Mouse (Mus musculus) MEL-GATA-1-ER (cell line): ENCODE measurements around the gene Slc2a8.
"Not testable (repeated sequence)": the region's sequence is repeated elsewhere in the genome, so short reads cannot be mapped to it uniquely, and the experiment has no call there.

ENCODE experiments used
- DNase-seq: peaks from one replicate; pipeline ENCODE4 v3.0.0-alpha.2; 2012; ENCODE audit warnings: low read depth; ENCODE audit errors: extremely low read depth

Gene Slc2a8

DNA sequence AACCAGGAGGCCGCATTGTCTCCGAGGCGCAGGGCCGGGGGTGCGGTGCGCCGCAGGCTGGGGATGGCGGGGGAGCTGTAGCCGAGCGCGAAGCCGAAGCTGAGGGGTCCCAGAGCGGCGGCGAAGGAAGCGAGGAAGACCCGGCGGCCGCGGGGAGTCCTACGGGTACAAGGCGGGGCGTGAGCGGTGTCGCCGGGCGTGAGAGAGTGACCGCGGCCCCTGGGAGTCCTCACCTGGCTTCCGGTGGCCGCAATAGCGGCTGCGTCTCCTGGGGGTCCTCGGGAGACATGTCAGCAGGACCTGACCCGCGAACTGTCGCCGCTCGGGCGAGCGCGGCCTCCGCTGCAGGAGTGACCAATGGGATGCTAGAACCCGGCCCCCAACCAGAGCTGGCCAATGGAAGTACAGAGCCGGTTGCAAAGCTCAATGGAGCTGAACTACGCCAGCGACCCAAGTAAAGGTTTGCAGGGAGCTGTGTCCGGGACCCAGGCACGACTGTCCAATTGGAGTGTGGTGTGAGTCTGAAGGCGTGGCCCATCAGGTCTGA, at the start of gene Slc2a8:
Slc2a8 (minus strand) TSS at position 359 of the 547 bp plus-strand sequence.
- peak; percentile 95 for DNase-seq

DNA sequence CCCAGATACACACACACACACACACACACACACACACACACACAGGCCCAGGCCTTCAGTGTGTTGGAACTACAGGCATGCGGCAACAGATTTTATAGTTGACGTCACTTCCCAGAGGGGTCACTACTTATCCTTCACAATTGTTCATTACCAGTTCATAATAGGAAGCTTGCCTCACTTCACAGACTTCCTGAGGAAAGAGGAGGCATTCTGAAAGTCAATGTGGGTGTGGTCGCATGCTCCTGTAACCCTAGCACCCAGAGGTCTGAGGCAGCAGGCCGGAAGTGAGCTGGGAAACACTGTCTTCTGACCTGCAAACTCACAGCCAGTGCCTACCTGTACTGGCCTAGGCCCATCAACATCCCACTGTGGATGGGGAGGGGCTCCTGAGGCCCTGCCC, 43.2 kb upstream of the Slc2a8 start:
- no peak for DNase-seq

DNA sequence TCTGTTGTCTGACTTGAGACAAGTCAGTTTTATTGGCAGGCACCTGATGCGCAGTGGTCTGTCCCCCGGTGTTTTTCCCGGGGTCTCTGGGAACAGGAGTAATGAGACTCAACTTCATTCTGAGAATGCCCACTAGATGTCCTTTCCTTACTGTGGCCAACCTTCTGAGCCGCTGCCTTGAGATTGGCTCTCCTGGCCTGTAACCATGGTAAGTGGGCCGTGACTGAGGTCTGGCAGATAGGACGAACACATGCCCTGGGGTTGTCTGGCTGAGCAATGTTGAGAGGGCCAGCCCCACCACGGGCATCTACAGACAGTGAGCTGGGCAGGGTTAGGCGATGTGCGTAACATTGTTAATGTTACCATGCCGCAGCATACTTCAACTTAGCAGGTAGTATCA, 42.7 kb upstream of the Slc2a8 start:
- no peak for DNase-seq

DNA sequence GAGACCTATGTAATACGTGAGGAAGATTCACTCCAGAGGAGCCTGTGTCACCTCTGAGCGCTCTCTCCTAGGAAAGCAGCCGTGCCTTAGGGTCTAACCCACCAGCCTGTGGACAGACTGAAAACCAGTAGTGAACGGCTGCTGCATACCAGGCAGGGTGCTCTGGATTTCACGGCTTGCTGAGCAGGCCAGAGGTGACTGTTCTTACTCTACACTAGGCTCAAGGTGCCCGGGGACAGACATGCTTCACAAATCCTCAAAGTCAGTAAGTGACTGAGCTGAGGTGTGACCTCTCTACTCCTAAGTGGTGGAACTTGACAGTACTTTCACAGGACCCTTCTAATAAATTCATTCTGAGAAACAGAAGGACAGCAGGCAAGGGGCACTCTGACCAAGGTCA, 41.0 kb upstream of the Slc2a8 start:
- no peak for DNase-seq

DNA sequence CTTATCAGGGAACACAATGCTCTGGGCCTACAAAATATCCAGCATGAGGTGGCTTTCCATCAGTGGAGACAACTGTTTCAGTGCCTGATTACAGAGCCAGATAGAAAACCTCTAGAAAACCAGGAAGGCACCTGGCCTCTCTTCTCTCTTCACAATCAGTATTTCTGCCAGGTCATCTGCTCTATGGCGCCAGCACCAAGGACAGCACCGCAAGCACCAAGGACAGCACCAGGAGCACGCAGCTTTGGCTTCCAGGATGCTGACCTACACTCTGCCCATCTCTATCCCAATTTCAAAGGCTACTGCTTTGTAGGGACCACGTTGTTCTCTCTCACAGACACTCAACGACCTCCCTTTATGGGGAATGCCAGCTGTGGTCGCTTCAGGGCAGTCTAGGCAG, 36.1 kb upstream of the Slc2a8 start:
- peak; percentile 28 for DNase-seq

DNA sequence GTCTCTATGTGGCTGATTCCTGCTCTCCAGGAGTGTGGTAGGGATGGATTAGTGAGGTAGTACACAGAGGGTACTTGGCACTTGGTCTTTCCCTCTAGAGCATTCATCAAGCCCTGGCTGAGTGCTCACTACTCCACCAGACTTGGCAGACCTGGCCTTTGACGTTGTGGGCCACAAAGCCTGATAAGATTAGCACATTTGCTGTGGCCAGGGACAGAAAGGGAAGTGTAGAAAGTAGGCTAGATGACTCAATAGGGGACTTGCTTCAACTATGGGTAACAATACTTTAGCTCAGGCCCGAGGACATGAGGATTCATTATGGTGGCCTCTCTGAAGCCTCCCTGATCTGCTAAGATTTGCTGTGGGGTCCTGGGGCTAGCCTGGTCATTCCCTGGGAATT, 35.3 kb upstream of the Slc2a8 start:
- DNase-seq = peak; percentile 68

DNA sequence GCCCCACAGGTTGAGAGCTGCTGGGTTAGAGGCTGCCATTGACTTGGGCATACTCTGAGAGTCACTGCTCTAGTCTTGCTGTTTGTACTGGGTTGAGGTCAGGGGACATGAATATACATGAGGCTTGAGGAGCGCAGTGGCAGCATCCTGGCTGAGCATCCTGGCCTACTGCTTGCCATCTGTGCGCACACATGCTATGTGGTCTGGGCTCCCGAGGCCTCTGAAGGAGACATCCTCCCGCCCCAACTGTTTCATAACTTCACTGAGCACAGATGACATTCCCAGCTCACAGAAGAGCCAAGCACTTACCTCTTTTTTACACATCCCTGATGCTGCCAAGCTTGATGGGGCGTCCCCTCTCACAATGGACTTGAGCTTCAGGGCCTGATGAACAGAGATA, 33.0 kb upstream of the Slc2a8 start:
- DNase-seq = no peak

DNA sequence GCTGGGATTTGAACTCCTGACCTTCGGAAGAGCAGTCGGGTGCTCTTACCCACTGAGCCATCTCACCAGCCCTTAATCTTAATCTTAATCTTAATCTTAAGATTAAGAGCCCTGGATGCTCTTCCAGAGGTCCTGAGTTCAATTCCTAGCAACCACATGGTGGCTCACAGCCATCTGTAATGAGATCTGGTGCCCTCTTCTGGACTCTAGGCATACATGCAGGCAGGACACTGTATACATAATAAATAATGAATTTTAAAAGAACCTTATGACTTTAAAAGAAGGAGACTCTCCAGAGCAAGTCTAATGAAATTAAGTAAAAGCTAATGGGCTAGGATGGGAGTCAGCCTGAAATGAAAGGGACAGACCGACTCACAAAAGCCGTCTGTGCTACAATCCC, 27.2 kb upstream of the Slc2a8 start:
- not testable (repeated sequence) for DNase-seq

DNA sequence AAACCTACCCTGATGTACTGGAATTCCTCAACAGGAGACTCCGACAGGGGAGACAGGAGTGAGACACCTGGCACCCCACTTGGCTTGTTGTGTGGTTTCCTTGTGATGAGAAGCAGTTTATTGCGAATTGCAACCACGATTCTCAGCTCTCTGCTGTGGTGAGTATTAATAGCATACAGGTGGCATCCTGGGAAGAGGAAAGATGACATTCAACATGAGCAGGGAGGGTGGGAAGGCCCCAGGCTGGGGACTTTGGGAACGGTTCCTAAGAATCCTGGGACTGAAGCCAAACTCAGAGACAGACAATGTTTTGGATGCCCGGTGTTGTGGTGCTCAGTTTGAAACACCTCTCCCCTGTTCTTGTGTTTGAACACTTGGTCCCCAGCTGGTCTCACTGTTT, 23.2 kb upstream of the Slc2a8 start:
- no peak for DNase-seq

DNA sequence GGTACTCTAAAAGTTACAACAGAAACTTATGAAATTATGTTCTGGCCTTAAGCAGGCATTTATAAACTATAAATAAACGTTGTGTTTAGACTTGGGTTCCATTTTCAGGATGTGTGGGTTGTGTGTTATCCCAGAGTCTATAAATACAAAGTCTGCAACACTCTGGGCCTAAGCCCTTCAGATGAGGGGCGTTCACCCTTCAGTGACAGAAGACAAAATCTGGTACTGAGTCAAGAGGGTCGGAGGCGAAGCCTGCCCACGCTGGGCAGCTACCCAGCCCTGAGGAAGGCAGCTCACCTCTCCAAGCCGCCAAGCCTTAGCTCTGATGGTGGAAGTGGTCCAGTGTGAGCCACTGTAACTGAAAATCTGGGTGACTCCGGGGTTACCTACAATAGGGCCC, 20.3 kb upstream of the Slc2a8 start:
- no peak for DNase-seq

DNA sequence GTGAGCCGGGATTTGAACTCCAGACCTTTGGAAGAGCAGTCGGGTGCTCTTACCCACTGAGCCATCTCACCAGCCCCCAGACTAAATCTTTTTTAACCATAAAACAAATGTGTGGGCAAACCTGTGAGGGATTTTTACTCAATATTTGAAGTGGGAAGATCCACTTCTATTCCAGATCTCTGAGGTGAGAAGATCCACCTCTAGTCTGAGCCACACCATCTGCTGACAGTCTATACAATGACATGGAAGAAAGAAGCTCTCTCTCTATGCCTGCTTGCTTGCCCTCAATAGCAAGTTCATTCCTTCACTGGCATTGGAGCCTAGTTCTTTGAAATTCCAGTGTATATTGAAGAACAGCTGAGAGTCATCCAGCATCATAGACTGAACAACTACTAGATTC, 17.9 kb upstream of the Slc2a8 start:
- DNase-seq = no peak

DNA sequence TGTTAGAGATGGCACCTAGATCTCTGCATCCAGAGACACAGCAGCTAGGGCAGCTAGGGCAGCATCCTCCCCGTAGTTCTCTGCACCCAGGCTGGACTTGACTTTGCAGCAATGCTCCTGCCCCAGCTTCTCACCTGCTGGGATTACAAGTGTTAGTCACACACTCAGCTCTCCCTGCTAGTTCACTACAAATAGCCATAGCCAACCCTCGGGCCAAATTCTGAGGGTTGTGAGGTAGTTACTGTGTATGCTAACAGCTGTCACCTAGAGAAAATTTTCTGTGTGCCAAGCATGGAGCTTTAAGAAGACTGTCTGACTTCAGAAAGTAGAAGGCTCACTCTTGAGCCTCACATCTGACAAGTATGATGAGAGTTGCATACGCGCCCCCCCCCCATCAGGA, 15.9 kb upstream of the Slc2a8 start:
- no peak for DNase-seq

DNA sequence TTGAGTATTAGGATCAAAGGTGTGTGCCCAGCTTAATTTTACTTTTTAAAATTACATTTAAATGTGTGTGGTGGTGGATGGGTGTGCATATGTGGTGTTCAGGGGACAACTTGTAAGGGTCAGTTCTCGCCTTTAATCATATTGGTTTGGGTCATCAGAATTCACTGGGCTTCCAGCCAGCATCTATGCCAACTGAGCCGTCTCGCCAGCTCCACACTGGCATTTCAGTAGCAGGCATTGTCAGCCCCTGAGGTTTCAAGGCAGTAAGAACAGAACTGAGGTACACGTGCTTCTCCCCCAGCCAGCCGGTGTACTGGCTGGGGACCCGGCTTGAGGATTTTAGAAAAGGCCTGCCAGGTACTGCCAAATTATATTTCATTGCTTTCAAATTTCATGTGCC, 15.2 kb upstream of the Slc2a8 start:
- DNase-seq = no peak

DNA sequence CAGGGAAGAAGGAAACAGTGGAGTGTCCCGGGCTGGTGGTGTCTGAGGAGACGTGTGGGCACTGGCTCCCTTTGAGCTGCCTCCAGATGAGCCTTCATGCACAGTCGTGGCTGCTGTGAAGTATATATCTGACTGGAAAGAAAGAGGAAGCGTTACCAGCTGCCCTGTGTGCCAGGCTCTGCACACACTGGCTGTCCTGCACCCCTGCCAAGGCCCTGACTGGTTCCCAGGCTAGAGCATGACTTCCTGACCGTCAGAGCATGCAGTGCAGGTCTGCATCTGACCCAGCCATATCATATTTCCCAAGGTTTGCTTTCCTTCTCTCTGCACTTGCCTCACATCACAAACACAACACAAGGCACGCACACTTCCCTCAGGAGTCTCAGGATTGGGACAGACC, 10.2 kb upstream of the Slc2a8 start:
- DNase-seq = no peak

DNA sequence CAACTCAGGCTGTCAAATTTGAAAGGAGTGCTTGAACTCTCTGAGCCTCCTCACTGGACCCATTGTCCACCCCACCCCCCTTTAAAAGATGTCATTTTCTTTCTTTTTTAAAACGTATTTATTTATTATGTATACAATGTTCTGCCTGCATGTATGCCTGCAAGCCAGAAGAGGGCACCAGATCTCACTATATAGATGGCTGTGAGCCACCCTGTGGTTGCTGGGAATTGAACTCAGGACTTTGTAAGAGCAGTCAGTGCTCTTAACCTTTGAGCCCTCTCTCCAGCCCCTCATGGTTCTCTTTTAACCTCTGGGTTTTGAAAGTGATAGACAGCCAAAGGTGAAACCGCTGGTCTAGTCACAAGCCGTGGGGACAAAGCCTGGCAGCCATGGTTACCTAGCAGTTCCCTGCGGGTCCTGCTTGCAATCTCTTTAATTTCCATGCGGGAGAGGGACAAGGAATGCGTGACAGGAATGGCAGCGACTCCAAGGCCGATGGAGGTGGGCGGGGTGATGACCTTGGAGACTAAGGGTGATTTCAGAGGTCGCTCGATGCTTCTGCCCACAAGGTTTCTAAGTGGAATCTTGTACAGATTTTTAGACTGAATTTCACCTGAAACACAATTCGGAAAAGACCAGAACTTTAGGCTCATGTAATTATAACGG, 8.4 kb upstream of the Slc2a8 start:
- DNase-seq = peak; percentile 17

DNA sequence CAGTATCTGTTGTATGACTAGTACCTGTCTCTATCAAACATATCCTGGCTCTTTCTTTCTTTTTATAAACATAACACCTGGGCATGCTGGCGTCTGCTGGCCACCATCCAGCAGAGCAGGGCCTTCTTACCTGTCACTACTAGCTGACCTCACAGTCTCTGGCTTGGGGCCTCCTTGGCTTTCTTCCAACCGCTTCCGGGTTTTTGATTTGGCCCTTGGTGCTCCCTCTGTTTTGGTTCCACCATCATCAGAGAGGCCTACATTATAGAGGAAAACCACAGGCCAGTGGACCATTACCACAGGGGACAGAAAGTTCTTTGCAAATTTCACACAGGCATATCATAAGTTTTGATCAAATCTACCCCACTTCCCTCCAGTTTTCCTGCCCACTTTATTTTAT, 7.5 kb upstream of the Slc2a8 start:
- DNase-seq = no peak

DNA sequence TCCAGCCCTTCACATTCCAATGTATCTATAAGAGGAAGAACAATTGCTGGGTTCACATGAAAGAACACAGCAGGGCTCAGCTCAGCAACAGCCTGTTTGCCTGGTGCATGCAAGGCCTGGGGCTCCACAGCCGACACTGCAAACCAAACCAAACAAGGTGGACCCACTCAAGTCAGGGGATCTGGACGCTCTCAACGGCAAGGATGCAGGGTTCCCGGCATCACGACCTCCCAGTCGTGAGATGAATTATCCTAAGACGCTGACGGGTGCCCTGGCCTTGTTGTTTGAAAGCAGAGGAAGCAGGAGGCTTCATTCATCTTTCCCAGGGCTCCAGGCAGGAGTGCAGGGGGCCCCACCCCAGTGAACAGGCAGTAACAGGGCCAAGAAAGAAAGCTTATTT, 4.0 kb upstream of the Slc2a8 start:
- no peak for DNase-seq

DNA sequence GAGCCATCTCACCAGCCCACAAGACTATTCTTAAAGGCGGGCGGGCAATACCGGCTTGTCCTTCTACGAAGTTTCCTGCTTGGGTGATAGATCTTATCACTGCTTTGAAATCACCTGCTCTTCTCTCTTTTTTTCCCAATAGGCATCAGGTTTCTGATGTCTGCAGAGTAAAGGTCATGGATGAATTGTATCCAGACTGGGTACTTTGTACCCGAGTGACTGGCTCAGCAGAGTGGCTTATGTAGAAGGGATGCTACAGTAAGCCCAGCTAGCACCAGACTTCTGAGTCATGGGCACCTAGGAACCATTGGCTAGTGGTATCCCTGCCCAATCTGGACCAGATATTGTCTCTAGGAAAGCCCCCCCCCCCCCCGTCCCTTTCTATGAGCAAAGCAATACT, 1.7 kb upstream of the Slc2a8 start:
- no peak for DNase-seq

DNA sequence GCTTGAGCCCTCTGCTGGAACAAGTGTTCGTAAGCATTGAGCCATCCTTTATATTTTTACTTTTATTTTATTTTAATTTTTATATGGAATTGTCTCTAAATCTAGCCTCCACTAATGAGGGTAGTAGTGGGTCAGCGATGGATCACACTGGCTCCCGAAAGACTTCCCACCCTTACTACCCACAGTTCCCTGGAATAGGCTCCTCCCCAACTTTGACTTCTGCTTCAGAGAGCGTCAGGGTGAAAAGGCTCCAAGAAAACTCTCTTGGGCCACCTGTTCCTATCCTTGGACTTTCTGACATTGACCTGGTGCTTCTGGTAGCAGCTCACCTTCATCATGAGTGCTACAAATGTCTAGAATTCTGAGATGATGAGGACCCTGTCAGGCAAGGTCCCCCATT, 817 bp upstream of the Slc2a8 start:
- DNase-seq = no peak

DNA sequence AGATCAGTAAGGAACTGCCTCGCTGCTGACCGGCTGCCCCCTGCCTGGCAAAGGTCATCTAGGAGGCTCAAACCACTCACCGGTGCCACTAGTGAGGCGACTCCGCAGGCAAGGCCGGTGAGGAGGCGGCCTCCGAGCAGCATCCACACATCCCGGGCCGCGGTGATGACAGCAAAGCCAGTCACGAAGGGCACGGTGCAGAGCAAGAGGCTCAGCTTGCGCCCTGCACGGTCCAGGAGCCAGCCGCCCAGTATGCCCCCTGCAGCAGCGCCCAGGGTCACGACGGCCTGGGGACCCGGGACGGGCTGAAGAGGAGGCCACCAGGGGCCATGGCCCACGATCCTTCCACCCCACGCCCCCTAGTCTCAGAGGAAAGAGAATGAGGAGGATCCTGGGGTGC, 602 bp downstream of the Slc2a8 start:
- no peak for DNase-seq

DNA sequence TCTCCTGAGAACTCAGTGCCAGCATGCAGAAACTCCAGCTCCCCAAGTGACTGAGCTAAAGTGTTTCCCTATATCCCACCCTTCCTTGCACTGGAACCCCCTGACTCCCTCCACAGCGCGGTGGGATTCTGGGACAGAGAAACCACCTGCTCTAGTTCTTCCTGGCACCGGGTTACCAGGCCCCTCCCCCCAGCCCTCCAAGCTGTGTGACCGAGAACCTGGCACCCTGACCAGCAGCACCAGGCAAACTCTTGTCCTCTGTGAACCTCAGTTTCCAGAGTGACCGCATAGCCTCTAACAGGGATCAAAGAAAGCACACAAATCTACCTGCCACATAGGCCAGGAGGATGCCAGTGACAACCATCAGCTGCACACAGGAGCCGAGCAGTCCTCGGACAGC, 2.2 kb downstream of the Slc2a8 start:
- no peak for DNase-seq

DNA sequence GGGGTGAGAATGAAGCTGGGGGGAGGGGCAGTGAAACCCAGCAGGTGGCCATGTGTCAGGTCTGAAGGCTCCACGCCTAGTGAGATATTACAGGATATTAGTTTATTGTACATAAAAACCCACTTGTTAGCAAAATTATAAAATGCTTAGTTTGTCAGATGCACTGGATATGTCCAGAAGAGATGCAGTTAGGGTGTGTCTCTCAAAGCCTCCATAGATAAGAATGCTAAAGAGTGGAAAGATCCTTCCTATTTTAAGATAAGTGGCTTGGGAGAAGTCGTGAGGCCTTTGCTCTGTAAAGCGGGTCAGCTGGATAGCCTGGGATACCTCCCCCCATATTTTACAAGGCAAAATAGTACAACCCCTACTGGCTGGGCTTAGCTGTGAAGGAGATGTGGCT, 3.2 kb downstream of the Slc2a8 start:
- no peak for DNase-seq

DNA sequence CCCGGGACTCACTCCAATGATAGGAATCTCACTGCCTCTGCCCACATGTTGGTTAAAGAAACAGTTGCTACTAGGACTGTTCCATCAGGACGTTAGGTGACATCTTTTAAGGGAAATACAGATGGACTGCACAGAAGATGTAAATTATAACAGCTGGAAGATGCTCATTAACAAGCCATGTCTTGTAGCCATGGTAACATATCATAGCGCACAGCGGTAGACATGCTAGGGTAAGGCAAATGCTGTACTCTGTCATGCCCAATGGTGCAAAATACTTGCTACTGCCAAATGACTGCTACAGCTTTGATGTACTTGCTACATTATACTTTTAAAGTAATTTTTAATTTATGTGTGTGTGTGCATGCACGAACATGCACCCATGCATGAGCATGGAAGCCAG, 4.8 kb downstream of the Slc2a8 start:
- DNase-seq = no peak

DNA sequence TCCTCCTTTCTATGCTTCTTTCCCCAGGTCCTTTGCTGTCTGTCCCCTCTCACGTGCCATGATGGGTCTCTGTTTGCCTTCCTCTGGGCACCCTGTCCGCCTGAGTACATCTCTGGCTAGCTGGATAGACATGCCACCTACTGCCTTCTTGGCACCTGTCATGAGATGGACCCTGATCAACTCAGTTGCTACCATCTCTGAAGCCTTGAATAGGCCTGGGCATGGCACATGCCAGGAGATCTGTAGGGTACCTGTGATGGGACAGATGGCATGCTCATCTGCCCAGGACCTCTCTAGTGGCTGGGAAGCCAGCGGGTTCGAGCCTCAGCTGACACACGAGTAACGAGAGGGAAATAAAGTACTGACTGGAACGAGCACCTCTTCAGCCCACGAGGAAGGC, 7.7 kb downstream of the Slc2a8 start:
- no peak for DNase-seq
